ENCODE assay signal across 21 mouse cellular contexts in the genomic region with DNA sequence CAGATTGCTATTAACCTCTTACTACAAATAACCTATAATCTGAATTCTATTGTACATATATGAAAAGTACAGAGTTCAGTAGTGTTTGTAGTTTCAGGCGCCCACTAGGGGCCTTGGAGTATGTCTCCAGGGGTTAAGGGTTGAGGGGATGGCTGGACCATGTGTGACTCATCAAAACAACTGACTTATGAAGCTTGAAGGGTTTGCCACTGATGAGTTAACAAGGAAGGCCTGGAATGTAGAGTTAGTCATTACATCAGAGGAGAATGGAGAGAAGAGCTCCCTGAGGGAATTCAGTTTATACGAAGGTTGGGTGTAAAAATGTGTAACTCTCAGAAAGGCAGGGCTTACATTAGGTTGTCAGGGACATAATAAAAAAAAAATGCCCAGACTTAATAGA. TPM values are rescaled to one million over a fixed set of nuclear protein-coding genes. Genes with fewer than 3 reads are reported as not detected.
DNase-seq lines count a peak whose midpoint lies in the region; ATAC-seq and TF ChIP-seq lines count a peak whose summit lies in the region.
"Had no signal": no experiment of that assay in that cellular context is flagged by ENCODE, and none has a peak within 500 bp of the region (broad histone marks: within the 10 kb centered on the region; RNA-seq: fewer than 3 reads in every experiment).

No protein-coding gene starts in this region.

- H3K9me3 ChIP-seq in kidney, embryonic 15.5 days (replicated peaks), result no peaks in the 10 kb centered on the region

- no peaks in the 10 kb centered on the region for H3K27me3 ChIP-seq in heart, adult 2 months (ENCODE audit: control insufficient read depth, insufficient read depth, low read length)
- no peaks in the 10 kb centered on the region for H3K27me3 ChIP-seq in kidney, embryonic 15.5 days
- no peaks in the 10 kb centered on the region for H3K27me3 ChIP-seq in small intestine, adult 2 months (ENCODE audit: control insufficient read depth, insufficient read depth, low read length)
- H3K27me3 ChIP-seq: embryonic facial prominence, embryonic 12.5 days had no signal

- no peak for TF ChIP-seq CTCF in heart, adult 2 months (IDR thresholded peaks at IDR 0.05)
- no peak for TF ChIP-seq CTCF in small intestine, adult 2 months (IDR thresholded peaks at IDR 0.05; ENCODE audit: extremely low read depth, insufficient read length, insufficient replicate concordance, low read depth, low read length)

- no peak overlapping the region for H3K4me3 ChIP-seq in heart, adult 2 months
- H3K4me3 ChIP-seq in kidney, embryonic 15.5 days (replicated peaks), result no peak overlapping the region
- no peak overlapping the region for H3K4me3 ChIP-seq in small intestine, adult 2 months (ENCODE audit: low read depth, low read length)
- H3K4me3 ChIP-seq: embryonic facial prominence, embryonic 12.5 days; erythroblast, embryonic 14.5 days; left cerebral cortex, adult 2 months; megakaryocyte, embryonic 14.5 days had no signal

- intact Hi-C loops in heart, adult 2 months (cut with DNase I), result loop anchor here (2.0 kb wide), 2 partner anchors 37 to 49 kb away; a partner anchor contains a TSS
- intact Hi-C loops in heart, postnatal 10 days (cut with DNase I), result no loop called here

- no peak for ATAC-seq in kidney, embryonic 15.5 days (replicated peaks; ENCODE audit: low FRiP score)
- ATAC-seq: forebrain, embryonic 14.5 days; liver, postnatal 0 days had no signal

- no peaks in the 10 kb centered on the region for H3K79me2 ChIP-seq in heart, adult 2 months (replicated peaks; ENCODE audit: control insufficient read depth, insufficient read depth, low read length)

- H3K4me1 ChIP-seq in heart, adult 2 months (ENCODE audit: control insufficient read depth, insufficient read depth, low read length), result no peaks in the 10 kb centered on the region; the same call in 1 of the 2 replicates
- H3K4me1 ChIP-seq in kidney, embryonic 15.5 days, result no peaks in the 10 kb centered on the region
- H3K4me1 ChIP-seq in small intestine, adult 2 months (ENCODE audit: control insufficient read depth, insufficient read depth, insufficient read length, low read length), result peaks cover 30% of the 10 kb centered on the region; the same call in 1 of the 2 replicates
- H3K4me1 ChIP-seq: embryonic facial prominence, embryonic 12.5 days; megakaryocyte, embryonic 14.5 days had no signal

- no peak overlapping the region for H3K4me2 ChIP-seq in kidney, embryonic 15.5 days
- H3K4me2 ChIP-seq: embryonic facial prominence, embryonic 12.5 days had no signal

- H3K9ac ChIP-seq in heart, adult 2 months (ENCODE audit: low read depth, low read length), result no peak overlapping the region
- no peak overlapping the region for H3K9ac ChIP-seq in kidney, embryonic 15.5 days
- H3K9ac ChIP-seq: embryonic facial prominence, embryonic 12.5 days; liver, postnatal 0 days had no signal

- TF ChIP-seq POLR2A in heart, adult 2 months (IDR thresholded peaks at IDR 0.05; ENCODE audit: insufficient read depth, low read depth, low read length), result no peak
- TF ChIP-seq POLR2A in small intestine, adult 2 months (IDR thresholded peaks at IDR 0.05; ENCODE audit: low read depth, low read length), result no peak

- H3K27ac ChIP-seq in heart, adult 2 months, result peak overlapping the region; percentile 90
- H3K27ac ChIP-seq in kidney, embryonic 15.5 days, result no peak overlapping the region
- peak overlapping the region; percentile 24; the same call in 1 of the 2 replicates for H3K27ac ChIP-seq in small intestine, adult 2 months (ENCODE audit: insufficient read depth, low read depth, low read length)
- H3K27ac ChIP-seq: embryonic facial prominence, embryonic 12.5 days had no signal

- H3K36me3 ChIP-seq in heart, adult 2 months (ENCODE audit: control insufficient read depth, insufficient read depth, low read length), result no peaks in the 10 kb centered on the region; the same call in 1 of the 2 replicates
- H3K36me3 ChIP-seq in kidney, embryonic 15.5 days, result no peaks in the 10 kb centered on the region
- H3K36me3 ChIP-seq in small intestine, adult 2 months (ENCODE audit: control insufficient read depth, insufficient read depth, low read length), result no peaks in the 10 kb centered on the region
- H3K36me3 ChIP-seq: embryonic facial prominence, embryonic 12.5 days had no signal

- TF ChIP-seq EP300 in heart, adult 2 months (IDR thresholded peaks at IDR 0.05; ENCODE audit: insufficient read depth, low read depth, low read length), result no peak

- no peak for DNase-seq in heart, adult 2 months
- DNase-seq in heart, postnatal 10 days, result no peak
- peak; percentile 4 for DNase-seq in kidney, postnatal 10 days
- peak; percentile 23 for DNase-seq in testis, postnatal 10 days (ENCODE audit: low spot score)
- DNase-seq in testis, postnatal 14 days (ENCODE audit: low spot score), result no peak
- DNase-seq in left cerebral cortex, adult 11 months (ENCODE audit: low spot score), result no peak
- DNase-seq: cerebellum, adult 11 months; cerebellum, postnatal 10 days; gastrocnemius, postnatal 36 days; left cerebral cortex, postnatal 4 days; midbrain, embryonic 14.5 days; spleen, adult 18-20 months; thymus, postnatal 14 days had no signal

- 64% methylated on average over 2 of the region's 2 CpGs for WGBS in heart, adult 2 months
- 73% methylated on average over 2 of the region's 2 CpGs for WGBS in kidney, embryonic 15.5 days
- WGBS in small intestine, adult 2 months, result 83% methylated on average over 2 of the region's 2 CpGs

RNA-seq across cellular contexts. Expression of a gene that starts 38.0 kb away (rescaled TPM):
- 10 to 100 TPM; 20.5 to 21.4 TPM for total RNA-seq in heart, adult 2 months (2021)
- 35.3 and 76.1 TPM in 2 replicates for polyA plus RNA-seq in heart, adult 2 months (2012; rRNA removed)
- total RNA-seq in heart, postnatal 10 days (2021), result 100 to 1,000 TPM; 149 to 219 TPM
- 94.6 and 104 TPM in 2 replicates for polyA plus RNA-seq in kidney, embryonic 15.5 days (2015; fragmentation: Nextera tagmentation; extraction: Ambion mirVana)
- polyA plus RNA-seq in small intestine, adult 2 months (2012; rRNA removed), result 2.7 and 4.7 TPM in 2 replicates
- polyA plus RNA-seq: erythroblast, embryonic 14.5 days had no signal

RNA-seq across cellular contexts. Expression of a gene that starts 50.2 kb away (rescaled TPM):
- total RNA-seq in heart, adult 2 months (2021), result 10 to 100 TPM; 56.9 to 59.1 TPM
- 40.7 and 54.1 TPM in 2 replicates for polyA plus RNA-seq in heart, adult 2 months (2012; rRNA removed)
- total RNA-seq in heart, postnatal 10 days (2021), result 100 to 1,000 TPM; 100 to 108 TPM
- 29.2 and 39.2 TPM in 2 replicates for polyA plus RNA-seq in kidney, embryonic 15.5 days (2015; fragmentation: Nextera tagmentation; extraction: Ambion mirVana)
- polyA plus RNA-seq in small intestine, adult 2 months (2012; rRNA removed), result 29.6 and 36.9 TPM in 2 replicates

Comparison
In these comparisons a context has a peak if more than half of its experiments do, and no peak if none do; other contexts are left out.
1. DNase-seq: peak in kidney, postnatal 10 days (single experiment) and testis, postnatal 10 days (single experiment); none in heart, adult 2 months (0 of 2), heart, postnatal 10 days (0 of 2), testis, postnatal 14 days (single experiment) and left cerebral cortex, adult 11 months (single experiment).